Mouse (Mus musculus): Measurements from ENCODE around the gene Sik2. TPM values are rescaled to one million over a fixed set of nuclear protein-coding genes. Genes with fewer than 3 reads are reported as not detected.

Gene Sik2
- total and polyA plus RNA-seq, 3 experiments: 1.9 to 8.2 (median 6.0) TPM

GRCm38 (mm10) chr9:50970413-50970812, 38.5 kb downstream of the Sik2 start:
- H3K27me3 ChIP-seq (replicated peaks): no peaks in the 10 kb centered on the region
- in situ Hi-C loops (cut with MboI; ENCODE audit: low pct_ligation_motif_present, low pct_unique_long_range_greater_than_20kb, low sequenced_read_pairs) (no loop called here), dilution Hi-C loops (cut with MboI; ENCODE audit: extremely low pct_ligation_motif_present, extremely low pct_unique_long_range_greater_than_20kb, low sequenced_read_pairs) (no loop called here)
- no peak overlapping the region for H3K27ac ChIP-seq (ENCODE audit: insufficient read depth, low read depth)
- no peaks in the 10 kb centered on the region for H3K36me3 ChIP-seq (replicated peaks in 1 of 2; ENCODE audit: control insufficient read depth in 1 of 2, insufficient read depth in 1 of 2, low read length in 1 of 2)
- no peaks in the 10 kb centered on the region for H3K9me3 ChIP-seq (replicated peaks; ENCODE audit: low read length)
- no peak overlapping the region for H3K4me2 ChIP-seq (ENCODE audit: insufficient read depth, low read depth, poor library complexity, severe bottlenecking)
- no peak overlapping the region for H3K9ac ChIP-seq (ENCODE audit: insufficient read depth, low read depth)
- no peak overlapping the region for H3K4me3 ChIP-seq (replicated peaks in 1 of 3; ENCODE audit: low read depth in 2 of 3, low read length in 2 of 3, poor library complexity in 1 of 3)
- peaks cover 3% of the 10 kb centered on the region; the same call in 1 of the 2 replicates for H3K79me2 ChIP-seq (replicated peaks; ENCODE audit: control insufficient read depth, extremely low read depth, insufficient read depth, poor library complexity, severe bottlenecking)
- no peak for DNase-seq (ENCODE audit: extremely low read depth)
- peaks cover 0 to 33% of the 10 kb centered on the region in 2 experiments; a peak in 2 of 4 replicates for H3K4me1 ChIP-seq (ENCODE audit: control insufficient read depth in 1 of 2, insufficient read depth in 2 of 2)
- no peak for TF ChIP-seq ETS1 (conservative IDR thresholded peaks at IDR 0.05; ENCODE audit: low read depth, low read length)
- no peak for TF ChIP-seq CTCF (conservative IDR thresholded peaks at IDR 0.05 in 1 of 2, IDR thresholded peaks at IDR 0.05 in 1 of 2; ENCODE audit: low read depth in 2 of 2, low read length in 2 of 2)
- no peak for TF ChIP-seq ZNF384 (IDR thresholded peaks at IDR 0.05; ENCODE audit: low read depth, low read length)
- TF ChIP-seq SIN3A (IDR thresholded peaks at IDR 0.05; ENCODE audit: low read length): no peak
- TF ChIP-seq CHD2 (IDR thresholded peaks at IDR 0.05; ENCODE audit: low read length): no peak
- no peak for TF ChIP-seq MAFK (IDR thresholded peaks at IDR 0.05; ENCODE audit: insufficient replicate concordance, low read length)
- TF ChIP-seq TCF12 (IDR thresholded peaks at IDR 0.05; ENCODE audit: low read depth, low read length): no peak
- TF ChIP-seq RCOR1 (conservative IDR thresholded peaks at IDR 0.05; ENCODE audit: low read depth, low read length): no peak
- TF ChIP-seq USF2 (conservative IDR thresholded peaks at IDR 0.05; ENCODE audit: low read depth, low read length): no peak
- no peak for TF ChIP-seq MAX (IDR thresholded peaks at IDR 0.05; ENCODE audit: low read length)
- TF ChIP-seq UBTF (IDR thresholded peaks at IDR 0.05; ENCODE audit: low read depth, low read length): no peak
- no peak for TF ChIP-seq KAT2A (IDR thresholded peaks at IDR 0.05; ENCODE audit: insufficient replicate concordance, low read length)

GRCm38 (mm10) chr9:50969266-50969665, 39.6 kb downstream of the Sik2 start:
- Histone ChIP-seq H3K79me2 (replicated peaks; ENCODE audit: control insufficient read depth, extremely low read depth, insufficient read depth, poor library complexity, severe bottlenecking) (peaks cover 3% of the 10 kb centered on the region; the same call in 1 of the 2 replicates), H3K27ac (ENCODE audit: insufficient read depth, low read depth) (no peak overlapping the region), H3K27me3 (replicated peaks) (no peaks in the 10 kb centered on the region), H3K36me3 (replicated peaks in 1 of 2; ENCODE audit: control insufficient read depth in 1 of 2, insufficient read depth in 1 of 2, low read length in 1 of 2) (no peaks in the 10 kb centered on the region), H3K4me3 (replicated peaks in 1 of 3; ENCODE audit: low read depth in 2 of 3, low read length in 2 of 3, poor library complexity in 1 of 3) (no peak overlapping the region), H3K4me2 (ENCODE audit: insufficient read depth, low read depth, poor library complexity, severe bottlenecking) (no peak overlapping the region), H3K4me1 (ENCODE audit: control insufficient read depth in 1 of 2, insufficient read depth in 2 of 2) (peaks cover 0 to 38% of the 10 kb centered on the region in 2 experiments; a peak in 2 of 4 replicates), H3K9ac (ENCODE audit: insufficient read depth, low read depth) (no peak overlapping the region), H3K9me3 (replicated peaks; ENCODE audit: low read length) (no peaks in the 10 kb centered on the region)
- TF ChIP-seq HCFC1 (IDR thresholded peaks at IDR 0.05; ENCODE audit: low read depth, low read length) (no peak), MYC (IDR thresholded peaks at IDR 0.05; ENCODE audit: low read depth, low read length) (no peak), ZNF384 (IDR thresholded peaks at IDR 0.05; ENCODE audit: low read depth, low read length) (no peak), MAX (IDR thresholded peaks at IDR 0.05; ENCODE audit: low read length) (no peak)
- in situ Hi-C loops (cut with MboI; ENCODE audit: low pct_ligation_motif_present, low pct_unique_long_range_greater_than_20kb, low sequenced_read_pairs) (no loop called here), dilution Hi-C loops (cut with MboI; ENCODE audit: extremely low pct_ligation_motif_present, extremely low pct_unique_long_range_greater_than_20kb, low sequenced_read_pairs) (no loop called here)
- DNase-seq (ENCODE audit: extremely low read depth): no peak

- Histone ChIP-seq H3K4me2 (ENCODE audit: insufficient read depth, low read depth, poor library complexity, severe bottlenecking) (no peak overlapping the region), H3K9me3 (replicated peaks; ENCODE audit: low read length) (no peaks in the 10 kb centered on the region), H3K9ac (ENCODE audit: insufficient read depth, low read depth) (no peak overlapping the region), H3K27ac (ENCODE audit: insufficient read depth, low read depth) (no peak overlapping the region), H3K4me1 (ENCODE audit: control insufficient read depth in 1 of 2, insufficient read depth in 2 of 2) (peaks cover 0 to 37% of the 10 kb centered on the region in 2 experiments; a peak in 2 of 4 replicates), H3K27me3 (replicated peaks) (no peaks in the 10 kb centered on the region), H3K79me2 (replicated peaks; ENCODE audit: control insufficient read depth, extremely low read depth, insufficient read depth, poor library complexity, severe bottlenecking) (no peaks in the 10 kb centered on the region), H3K4me3 (replicated peaks in 1 of 3; ENCODE audit: low read depth in 2 of 3, low read length in 2 of 3, poor library complexity in 1 of 3) (no peak overlapping the region), H3K36me3 (replicated peaks in 1 of 2; ENCODE audit: control insufficient read depth in 1 of 2, insufficient read depth in 1 of 2, low read length in 1 of 2) (no peaks in the 10 kb centered on the region)
- no peak for DNase-seq (ENCODE audit: extremely low read depth)
- TF ChIP-seq NELFE (IDR thresholded peaks at IDR 0.05; ENCODE audit: low read depth, low read length): no peak
- 0 out of 2 replicates have a peak, but pooled peaks have one; percentile 12 for TF ChIP-seq EP300 (IDR thresholded peaks at IDR 0.05; ENCODE audit: low read length)
- peak; percentile 29; the same call in 1 of the 2 replicates for TF ChIP-seq ETS1 (conservative IDR thresholded peaks at IDR 0.05; ENCODE audit: low read depth, low read length)
- dilution Hi-C loops (cut with MboI; ENCODE audit: extremely low pct_ligation_motif_present, extremely low pct_unique_long_range_greater_than_20kb, low sequenced_read_pairs) (no loop called here), in situ Hi-C loops (cut with MboI; ENCODE audit: low pct_ligation_motif_present, low pct_unique_long_range_greater_than_20kb, low sequenced_read_pairs) (no loop called here)
Observed at GRCm38 (mm10) chr9:50966277-50966676, 42.6 kb downstream of the Sik2 start.
